Mouse (Mus musculus): ENCODE results near the gene Fbln2.

- no peak for TF ChIP-seq GATA1 (IDR thresholded peaks at IDR 0.05; ENCODE audit: borderline replicate concordance, low read length)
- no peak for TF ChIP-seq CTCF (IDR thresholded peaks at IDR 0.05; ENCODE audit: low read depth, low read length)
- TF ChIP-seq TAL1 (conservative IDR thresholded peaks at IDR 0.05; ENCODE audit: low read depth, low read length), result no peak
- TF ChIP-seq POLR2AphosphoS5 (IDR thresholded peaks at IDR 0.05; ENCODE audit: insufficient replicate concordance, low read depth, low read length), result no peak
- TF ChIP-seq GATA2 (IDR thresholded peaks at IDR 0.05; ENCODE audit: borderline replicate concordance, low read depth, low read length), result no peak
Measured at GRCm38 (mm10) chr6:91205346-91205745, 6.9 kb upstream of the Fbln2 start.
